Mouse (Mus musculus) spleen, embryonic (tissue): ENCODE data around the gene Ms4a2.

ENCODE experiments used
- CTCF ChIA-PET: fragments of 350-600 bp; sonication (Branson Sonifier 250); formaldehyde crosslinking; loops from one replicate; lab custom pipeline; 2022; lab: Charles Lee

Gene Ms4a2

GRCm38 (mm10) chr19:11601349-11601748 lies 22.2 kb downstream of the Ms4a2 start:
- CTCF ChIA-PET: interaction anchor here (0.5 to 0.9 kb wide), 4 partner anchors 158 to 418 kb away, joined by 3 to 5 read pairs (median 3); no protein-coding TSS in a partner anchor

GRCm38 (mm10) chr19:11589891-11590449 lies 33.5 kb downstream of the Ms4a2 start:
- CTCF ChIA-PET: no interaction called here

DNA sequence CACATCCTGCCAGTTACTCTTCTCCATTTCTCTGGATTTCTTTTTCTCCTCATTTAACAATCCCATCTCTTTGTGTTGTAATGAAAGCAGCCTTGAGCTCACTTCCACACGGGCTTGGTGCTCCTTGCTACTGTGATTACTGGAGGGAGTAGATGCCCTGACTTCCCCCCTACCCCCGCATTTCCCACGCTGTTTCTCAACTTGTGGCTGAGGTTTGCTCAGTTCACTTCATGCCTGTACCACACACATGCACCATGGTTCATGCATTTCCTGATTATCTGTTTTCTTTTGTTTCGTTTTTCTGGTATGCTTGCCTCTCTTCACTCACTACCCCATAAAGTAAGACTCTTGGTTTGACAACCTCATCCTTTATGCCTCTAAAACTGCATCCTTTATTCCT lies 34.3 kb downstream of the Ms4a2 start:
- CTCF ChIA-PET: interaction anchor here (0.6 to 1.1 kb wide), 2 partner anchors 15 to 87 kb away, joined by 3 read pairs; partner anchors contain the start of gene Ms4a6d

GRCm38 (mm10) chr19:11574965-11575364 lies 48.6 kb downstream of the Ms4a2 start:
- CTCF ChIA-PET: no interaction called here
